Mouse (Mus musculus): ENCODE measurements around the gene March7. TPM values are rescaled to one million over a fixed set of nuclear protein-coding genes. Genes with fewer than 3 reads are reported as not detected.
A peak's percentile ranks its signal among the peaks of the same experiment; 100 is the strongest.

Gene March7
- polyA plus RNA-seq, 1 experiment = not detected

DNA sequence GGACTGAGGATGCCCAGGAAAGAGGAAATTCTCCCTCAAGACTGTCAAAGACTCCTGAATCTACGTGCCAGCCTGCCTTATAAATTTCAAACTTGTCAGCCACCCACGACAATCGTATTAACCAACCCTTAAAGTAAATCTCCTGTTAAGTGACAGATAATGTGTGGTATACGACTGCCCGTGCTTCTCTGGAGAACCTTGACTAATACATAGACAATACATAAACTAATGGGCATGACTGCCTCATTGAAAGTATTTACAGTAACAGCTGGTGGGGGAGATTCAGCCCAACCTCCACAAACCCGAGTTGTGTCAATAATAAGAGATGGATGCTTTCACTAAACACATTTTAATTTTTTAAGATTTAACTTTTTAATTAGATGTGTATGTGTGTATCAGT, 3.9 kb upstream of the March7 start:
- TF ChIP-seq CTCF (IDR thresholded peaks at IDR 0.05; ENCODE audit: insufficient read depth, low read depth, low read length) (no peak), POLR2A (IDR thresholded peaks at IDR 0.05; ENCODE audit: insufficient read depth, low read depth, low read length) (no peak)
- Histone ChIP-seq H3K4me3 (ENCODE audit: insufficient read depth, low read depth, low read length) (no peak overlapping the region), H3K4me1 (ENCODE audit: control insufficient read depth, insufficient read depth, low read length) (peaks cover 4% of the 10 kb centered on the region), H3K27ac (ENCODE audit: insufficient read depth, low read depth, low read length) (no peak overlapping the region)
- whole genome bisulfite sequencing = 90% methylated on average over 6 of the region's 6 CpGs

DNA sequence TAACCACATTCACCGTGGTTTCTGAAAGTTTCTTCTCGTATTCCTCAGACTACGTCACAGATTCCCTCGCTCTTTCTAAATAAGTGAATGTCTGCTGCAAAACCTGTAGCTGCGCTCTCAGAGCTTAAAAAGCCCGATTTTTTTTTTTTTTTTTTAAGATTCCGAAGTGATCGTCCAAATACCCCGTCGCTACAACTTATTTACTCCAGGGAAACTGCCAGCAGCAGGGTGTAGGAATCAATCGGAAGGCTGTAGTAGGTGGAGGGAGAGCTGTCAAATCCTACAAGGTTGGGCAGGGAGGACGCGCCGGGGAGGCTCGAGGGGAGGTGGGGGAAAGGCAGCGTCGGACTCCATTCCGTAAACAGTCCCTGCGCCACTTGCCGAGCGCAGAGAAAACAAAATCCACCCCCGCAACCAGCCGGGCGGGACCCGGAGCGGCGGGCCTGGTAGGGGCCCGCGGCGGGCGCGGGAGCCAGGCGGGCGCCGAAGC, 520 bp upstream of the March7 start:
- Histone ChIP-seq H3K27ac (ENCODE audit: insufficient read depth, low read depth, low read length) (peak overlapping the region; percentile 58; the same call in 1 of the 2 replicates), H3K4me3 (ENCODE audit: insufficient read depth, low read depth, low read length) (peak overlapping the region; percentile 100)
- 0% methylated on average over 23 of the region's 35 CpGs for WGBS

DNA sequence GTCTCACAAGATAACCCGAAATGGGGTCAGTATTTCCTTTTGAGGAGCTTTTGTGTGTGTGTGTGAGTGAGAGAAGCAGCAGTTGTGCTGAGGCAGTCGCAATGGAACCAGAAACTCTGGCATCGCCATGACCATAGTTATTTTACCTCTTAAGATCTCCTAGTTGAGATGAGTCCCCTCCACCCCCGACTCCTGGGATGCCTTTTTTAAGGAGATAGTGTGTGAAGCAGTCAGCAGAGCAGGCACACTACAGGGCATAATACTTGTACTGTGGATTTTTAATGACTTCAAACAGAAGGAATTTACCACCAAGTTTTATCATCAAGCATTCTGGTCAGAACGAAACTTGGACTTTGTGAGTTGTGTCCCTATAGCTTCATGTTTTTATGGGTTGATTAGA, 1.1 kb downstream of the March7 start:
- WGBS = 5% methylated on average over 5 of the region's 5 CpGs
- peaks cover 6% of the 10 kb centered on the region for H3K4me1 ChIP-seq (ENCODE audit: control insufficient read depth, insufficient read depth, low read length)
- no peak for TF ChIP-seq POLR2A (IDR thresholded peaks at IDR 0.05; ENCODE audit: insufficient read depth, low read depth, low read length)
- no peak for TF ChIP-seq CTCF (IDR thresholded peaks at IDR 0.05; ENCODE audit: insufficient read depth, low read depth, low read length)
- H3K4me3 ChIP-seq (ENCODE audit: insufficient read depth, low read depth, low read length) = peak overlapping the region; percentile 48
- no peak overlapping the region for H3K27ac ChIP-seq (ENCODE audit: insufficient read depth, low read depth, low read length)

More for the DNA sequence above, 520 bp upstream of the March7 start:
- H3K4me1 ChIP-seq (ENCODE audit: control insufficient read depth, insufficient read depth, low read length) = peaks cover 6% of the 10 kb centered on the region
- no peak for TF ChIP-seq POLR2A (IDR thresholded peaks at IDR 0.05; ENCODE audit: insufficient read depth, low read depth, low read length)
- TF ChIP-seq CTCF (IDR thresholded peaks at IDR 0.05; ENCODE audit: insufficient read depth, low read depth, low read length) = no peak

DNA sequence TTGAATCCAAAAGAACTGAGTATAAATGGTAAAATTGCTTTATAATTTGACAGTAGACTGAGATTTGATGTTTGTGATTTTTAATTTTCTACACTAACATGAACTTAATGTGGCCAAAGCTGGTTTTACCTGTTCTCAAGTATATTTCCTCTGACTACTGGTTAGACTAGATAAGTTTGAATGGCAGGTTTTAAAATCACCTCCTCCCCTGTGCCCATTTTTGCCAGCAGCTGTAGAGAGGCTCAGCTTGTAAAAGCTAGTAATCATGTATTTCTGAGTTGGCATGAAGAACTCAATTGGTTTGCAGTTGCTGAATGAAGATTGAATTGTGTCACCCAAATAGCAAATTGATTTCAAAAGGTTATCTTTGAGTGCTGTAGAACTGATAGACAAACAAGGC, 2.8 kb downstream of the March7 start:
- no peak for TF ChIP-seq POLR2A (IDR thresholded peaks at IDR 0.05; ENCODE audit: insufficient read depth, low read depth, low read length)
- TF ChIP-seq CTCF (IDR thresholded peaks at IDR 0.05; ENCODE audit: insufficient read depth, low read depth, low read length) = no peak

DNA sequence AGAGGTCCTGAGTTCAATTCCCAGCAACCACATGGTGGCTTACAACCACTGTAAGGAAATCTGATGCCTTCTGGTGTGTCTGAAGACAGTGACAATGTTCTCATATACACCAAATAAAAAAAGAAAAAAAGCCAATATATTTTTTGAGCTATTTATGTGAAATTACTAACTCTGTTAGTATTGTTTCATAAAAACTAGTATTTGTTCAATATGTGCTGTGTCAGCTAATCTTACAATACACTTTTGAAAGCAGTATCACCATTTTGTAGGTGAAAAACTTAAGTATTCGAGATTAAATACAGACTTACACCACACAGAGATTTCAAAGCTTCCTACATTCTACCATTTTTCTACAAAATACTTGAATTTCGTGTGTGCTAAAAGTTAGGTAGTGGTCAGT, 5.0 kb downstream of the March7 start:
- H3K4me1 ChIP-seq (ENCODE audit: control insufficient read depth, insufficient read depth, low read length) = peaks cover 2% of the 10 kb centered on the region

More for the DNA sequence above, 2.8 kb downstream of the March7 start:
- H3K27ac ChIP-seq (ENCODE audit: insufficient read depth, low read depth, low read length) = no peak overlapping the region
- H3K4me3 ChIP-seq (ENCODE audit: insufficient read depth, low read depth, low read length) = no peak overlapping the region
- peaks cover 6% of the 10 kb centered on the region for H3K4me1 ChIP-seq (ENCODE audit: control insufficient read depth, insufficient read depth, low read length)

DNA sequence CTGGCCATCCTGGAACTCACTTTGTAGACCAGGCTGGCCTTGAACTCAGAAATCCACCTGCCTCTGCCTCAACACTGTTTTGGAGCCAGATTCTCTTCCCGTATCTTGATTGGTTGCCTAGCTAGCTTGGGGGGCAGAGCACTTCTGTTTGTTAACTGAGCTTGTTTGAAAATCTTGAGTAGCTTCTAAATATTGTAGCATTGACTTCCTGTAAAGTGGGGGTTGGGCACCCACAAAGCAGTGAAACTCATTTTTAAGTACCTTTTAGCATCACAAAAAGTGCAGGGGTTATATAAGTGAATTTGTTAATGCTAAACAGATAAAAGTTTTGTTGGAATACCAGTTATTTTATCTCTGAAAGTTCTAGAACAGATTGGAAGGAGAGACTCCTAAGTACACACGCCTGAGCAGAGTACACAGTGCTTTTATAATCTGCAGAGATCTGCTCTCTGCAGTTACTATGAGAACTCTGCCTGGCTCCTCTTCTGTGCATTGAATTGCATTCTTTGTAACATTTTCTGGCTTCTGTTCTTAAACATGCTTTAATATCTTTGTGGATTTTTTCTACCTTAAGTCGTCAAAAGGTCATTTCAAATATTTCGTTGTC, 7.0 kb downstream of the March7 start:
- H3K4me1 ChIP-seq (ENCODE audit: control insufficient read depth, insufficient read depth, low read length) = peaks cover 4% of the 10 kb centered on the region
- no peak overlapping the region for H3K4me3 ChIP-seq (ENCODE audit: insufficient read depth, low read depth, low read length)
- no peak overlapping the region for H3K27ac ChIP-seq (ENCODE audit: insufficient read depth, low read depth, low read length)
- TF ChIP-seq POLR2A (IDR thresholded peaks at IDR 0.05; ENCODE audit: insufficient read depth, low read depth, low read length) (no peak), CTCF (IDR thresholded peaks at IDR 0.05; ENCODE audit: insufficient read depth, low read depth, low read length) (no peak)
- WGBS = 75% methylated on average over 4 of the region's 4 CpGs

More for the DNA sequence above, 5.0 kb downstream of the March7 start:
- no peak for TF ChIP-seq CTCF (IDR thresholded peaks at IDR 0.05; ENCODE audit: insufficient read depth, low read depth, low read length)
- WGBS = 97% methylated on average over 2 of the region's 2 CpGs
- no peak overlapping the region for H3K27ac ChIP-seq (ENCODE audit: insufficient read depth, low read depth, low read length)
- H3K4me3 ChIP-seq (ENCODE audit: insufficient read depth, low read depth, low read length) = no peak overlapping the region

DNA sequence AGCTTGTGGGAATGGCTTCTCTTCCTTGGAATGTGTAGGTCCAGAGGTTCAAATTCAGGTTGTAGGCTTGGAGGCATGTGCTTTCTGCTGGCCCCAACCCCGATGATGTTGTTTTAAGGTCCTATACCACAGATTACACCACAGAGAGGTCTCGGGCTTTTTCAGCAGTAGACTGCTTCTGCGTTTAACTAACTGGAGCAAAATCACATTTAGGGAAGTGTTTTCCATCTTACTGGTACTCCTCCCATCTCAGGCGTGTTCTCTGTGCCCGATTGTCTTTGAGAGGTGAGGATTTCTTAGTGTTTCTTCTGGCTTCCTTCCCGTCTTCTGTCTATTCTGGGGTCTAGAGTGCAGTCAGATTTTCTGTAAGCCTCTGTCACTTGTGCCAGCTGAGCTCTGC, 7.9 kb downstream of the March7 start:
- Histone ChIP-seq H3K27ac (ENCODE audit: insufficient read depth, low read depth, low read length) (no peak overlapping the region), H3K4me3 (ENCODE audit: insufficient read depth, low read depth, low read length) (no peak overlapping the region), H3K4me1 (ENCODE audit: control insufficient read depth, insufficient read depth, low read length) (peaks cover 2% of the 10 kb centered on the region; the same call in 1 of the 2 replicates)
- TF ChIP-seq POLR2A (IDR thresholded peaks at IDR 0.05; ENCODE audit: insufficient read depth, low read depth, low read length) (no peak), CTCF (IDR thresholded peaks at IDR 0.05; ENCODE audit: insufficient read depth, low read depth, low read length) (no peak)
- WGBS = 58% methylated on average over 6 of the region's 6 CpGs

DNA sequence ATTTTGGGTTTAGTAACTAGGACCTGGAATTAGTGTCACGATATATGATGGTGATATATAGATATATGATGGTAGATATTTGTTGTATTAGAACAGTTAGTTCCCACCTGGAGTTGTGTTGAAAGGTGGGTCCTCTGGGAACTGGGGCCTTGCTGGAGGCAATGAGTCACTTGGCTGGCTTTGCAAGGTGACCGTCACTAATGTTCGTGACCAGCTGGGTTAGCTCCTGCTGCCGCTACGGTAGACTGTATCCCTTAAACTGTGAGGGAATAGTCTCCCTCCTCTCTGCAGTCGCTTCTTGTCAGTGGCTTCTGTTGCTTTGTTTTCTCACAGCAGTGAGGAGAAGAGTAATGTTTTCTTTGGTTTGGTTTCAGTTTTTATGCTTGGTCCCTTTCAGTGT, 11.5 kb downstream of the March7 start:
- H3K4me1 ChIP-seq (ENCODE audit: control insufficient read depth, insufficient read depth, low read length) = peaks cover 2% of the 10 kb centered on the region; the same call in 1 of the 2 replicates
- 45% methylated on average over 6 of the region's 6 CpGs for WGBS
- H3K27ac ChIP-seq (ENCODE audit: insufficient read depth, low read depth, low read length) = no peak overlapping the region
- no peak for TF ChIP-seq CTCF (IDR thresholded peaks at IDR 0.05; ENCODE audit: insufficient read depth, low read depth, low read length)
- no peak for TF ChIP-seq POLR2A (IDR thresholded peaks at IDR 0.05; ENCODE audit: insufficient read depth, low read depth, low read length)
- no peak overlapping the region for H3K4me3 ChIP-seq (ENCODE audit: insufficient read depth, low read depth, low read length)

DNA sequence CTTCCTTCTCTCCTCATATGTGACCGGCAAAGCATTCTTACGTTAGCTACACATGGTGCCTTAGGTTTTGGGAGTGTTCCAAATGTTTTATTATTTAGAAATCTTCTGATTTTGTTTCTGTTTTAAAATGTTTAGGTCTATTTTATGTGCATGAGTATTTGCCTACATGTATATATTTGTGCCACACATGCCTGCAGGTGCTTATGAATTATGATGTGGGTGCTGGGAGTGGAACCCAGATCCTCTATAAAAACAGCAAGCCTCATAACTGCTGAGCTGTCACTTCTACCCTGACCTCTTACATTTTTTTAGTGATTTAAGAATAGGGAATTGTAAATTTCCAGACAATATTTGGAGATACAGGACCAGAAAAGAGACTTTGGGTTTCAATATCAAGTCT, 12.3 kb downstream of the March7 start:
- 60% methylated on average over 2 of the region's 2 CpGs for WGBS
- H3K4me3 ChIP-seq (ENCODE audit: insufficient read depth, low read depth, low read length) = no peak overlapping the region
- TF ChIP-seq POLR2A (IDR thresholded peaks at IDR 0.05; ENCODE audit: insufficient read depth, low read depth, low read length) (no peak), CTCF (IDR thresholded peaks at IDR 0.05; ENCODE audit: insufficient read depth, low read depth, low read length) (no peak)
- H3K27ac ChIP-seq (ENCODE audit: insufficient read depth, low read depth, low read length) = no peak overlapping the region
- H3K4me1 ChIP-seq (ENCODE audit: control insufficient read depth, insufficient read depth, low read length) = peaks cover 3% of the 10 kb centered on the region; the same call in 1 of the 2 replicates
